Mouse (Mus musculus) liver, adult 2 months (tissue): Measurements from ENCODE around the gene Ptk7. TPM values are rescaled to one million over a fixed set of nuclear protein-coding genes. Genes with fewer than 3 reads are reported as not detected.

Experiments
- DNase-seq: peaks from one replicate; pipeline ENCODE4 v3.0.0-alpha.2; 2011; ENCODE audit warnings: low read depth, low spot score; ENCODE audit errors: extremely low read depth
- H3K27ac ChIP-seq: fragments of 200-500 bp; replicated peaks from 2 replicates; pipeline ENCODE4 v1.5.1; 2012; ENCODE audit warnings: low read depth, mild to moderate bottlenecking, control low read depth, inconsistent platforms, low read length; ENCODE audit not compliant: insufficient read depth
- H3K27me3 ChIP-seq: fragments of 200-500 bp; 2 replicates; pipeline ENCODE4 v1.6.1; 2012; ENCODE audit warnings: mild to moderate bottlenecking, moderate library complexity, low read length, inconsistent platforms; ENCODE audit not compliant: control insufficient read depth, insufficient read depth
- H3K36me3 ChIP-seq: fragments of 200-500 bp; 2 replicates; pipeline ENCODE4 v1.6.1; 2012; ENCODE audit warnings: low read length, inconsistent platforms; ENCODE audit not compliant: control insufficient read depth, insufficient read depth
- H3K4me1 ChIP-seq: fragments of 200-500 bp; 2 replicates; pipeline ENCODE4 v1.6.1; 2011; ENCODE audit warnings: low read length; ENCODE audit not compliant: control insufficient read depth, insufficient read depth
- H3K4me3 ChIP-seq: fragments of 200-500 bp; 2 replicates; pipeline ENCODE4 v1.5.1; 2011; ENCODE audit warnings: low read depth, mild to moderate bottlenecking, control low read depth, low read length, moderate library complexity; ENCODE audit not compliant: insufficient read depth
- H3K79me2 ChIP-seq: fragments of 200-500 bp; 2 replicates; pipeline ENCODE4 v1.6.1; 2012; ENCODE audit warnings: inconsistent platforms, mild to moderate bottlenecking, low read length, moderate library complexity; ENCODE audit not compliant: control insufficient read depth, insufficient read depth
- H3K9ac ChIP-seq: fragments of 200-500 bp; 2 replicates; pipeline ENCODE4 v1.6.1; 2012; ENCODE audit warnings: low read depth, mild to moderate bottlenecking, control low read depth, inconsistent platforms, low read length
- CTCF ChIP-seq: fragments of 200-500 bp; IDR thresholded peaks from 2 replicates; pipeline ENCODE4 v1.5.1; 2011; ENCODE audit warnings: low read depth, low read length, control low read depth
- POLR2A ChIP-seq: fragments of 200-500 bp; IDR thresholded peaks from 2 replicates; pipeline ENCODE4 v1.6.1; 2011; ENCODE audit warnings: low read length, control low read depth; ENCODE audit not compliant: insufficient read depth; ENCODE audit errors: extremely low read depth
- WGBS: fragments of 180-500 bp; shearing (Covaris S2); methylation state at CpG from one replicate; pipeline ENCODE4 v1.1.7; 2018; 5-methylcytosine and 5-hydroxymethylcytosine counted together
- polyA plus RNA-seq: library from polyadenylated mRNA; depleted of rRNA; stranded (reverse); fragments of >200 nt; gene quantifications from 2 replicates; pipeline ENCODE4 v1.2.3, GENCODE M21; 2012; rRNA removed
- total RNA-seq: library from RNA; depleted of rRNA; stranded (reverse); fragments of >200 nt; gene quantifications from 2 replicates; pipeline ENCODE4 v1.2.3, GENCODE M21; 2014; rRNA removed

Gene Ptk7
- total and polyA plus RNA-seq, 2 experiments, result 0.65 to 0.66 TPM

GRCm38 (mm10) chr17:46520385-46520979, 108.8 kb downstream of the Ptk7 start:
- H3K36me3 ChIP-seq, result no peaks in the 10 kb centered on the region
- no peak for DNase-seq
- H3K4me3 ChIP-seq, result peak overlapping the region; percentile 26; the same call in 1 of the 2 replicates
- H3K27me3 ChIP-seq, result no peaks in the 10 kb centered on the region
- H3K9ac ChIP-seq, result peak overlapping the region; percentile 26; the same call in 1 of the 2 replicates
- TF ChIP-seq CTCF, result no peak
- no peak for TF ChIP-seq POLR2A
- no peak overlapping the region for H3K27ac ChIP-seq
- 61% methylated on average over 25 of the region's 25 CpGs for WGBS
- no peaks in the 10 kb centered on the region for H3K4me1 ChIP-seq
- no peaks in the 10 kb centered on the region for H3K79me2 ChIP-seq

- Histone ChIP-seq H3K27ac (no peak overlapping the region), H3K9ac (no peak overlapping the region), H3K36me3 (no peaks in the 10 kb centered on the region), H3K4me3 (no peak overlapping the region), H3K79me2 (no peaks in the 10 kb centered on the region), H3K27me3 (no peaks in the 10 kb centered on the region), H3K4me1 (no peaks in the 10 kb centered on the region)
- DNase-seq, result no peak
- TF ChIP-seq CTCF (no peak), POLR2A (no peak)
- WGBS, result 81% methylated on average over 10 of the region's 10 CpGs
Measured at GRCm38 (mm10) chr17:46519971-46520370, 109.3 kb downstream of the Ptk7 start.

Other genes with a start within 250 kb of the Ptk7 start
- 6.0 and 6.9 TPM in 2 replicates for gene Zfp318, start 245.8 kb downstream of the Ptk7 start, total RNA-seq
- gene Zfp318, start 245.8 kb downstream of the Ptk7 start, polyA plus RNA-seq, result 6.0 and 8.3 TPM in 2 replicates
- not detected in 2 replicates for gene Crip3, start 200.6 kb downstream of the Ptk7 start, total RNA-seq
- gene Crip3, start 200.6 kb downstream of the Ptk7 start, polyA plus RNA-seq, result 0.70 and 1.4 TPM in 2 replicates
- gene Slc22a7, start 191.0 kb downstream of the Ptk7 start, total RNA-seq, result 10.3 and 27.9 TPM in 2 replicates
- gene Slc22a7, start 191.0 kb downstream of the Ptk7 start, polyA plus RNA-seq, result 46.8 and 47.9 TPM in 2 replicates
- 0.07 and 0.18 TPM in 2 replicates for gene Ttbk1, start 141.8 kb downstream of the Ptk7 start, total RNA-seq
- 0.15 and 0.22 TPM in 2 replicates for gene Ttbk1, start 141.8 kb downstream of the Ptk7 start, polyA plus RNA-seq
- 6.6 and 9.0 TPM in 2 replicates for gene Dnph1, start 132.8 kb downstream of the Ptk7 start, total RNA-seq
- 13.1 and 13.3 TPM in 2 replicates for gene Dnph1, start 132.8 kb downstream of the Ptk7 start, polyA plus RNA-seq
- gene Cul9, start 83.1 kb downstream of the Ptk7 start, total RNA-seq, result 4.1 and 5.1 TPM in 2 replicates
- gene Cul9, start 83.1 kb downstream of the Ptk7 start, polyA plus RNA-seq, result 5.7 and 10.1 TPM in 2 replicates
- 3.4 and 5.4 TPM in 2 replicates for gene Srf, start 73.3 kb downstream of the Ptk7 start, total RNA-seq
- 32.2 and 45.6 TPM in 2 replicates for gene Srf, start 73.3 kb downstream of the Ptk7 start, polyA plus RNA-seq
- 48.1 and 49.0 TPM in 2 replicates for gene Klc4, start 16.5 kb upstream of the Ptk7 start, total RNA-seq
- 46.6 and 55.5 TPM in 2 replicates for gene Klc4, start 16.5 kb upstream of the Ptk7 start, polyA plus RNA-seq
- gene Mrpl2, start 16.7 kb upstream of the Ptk7 start, total RNA-seq, result 58.5 and 71.1 TPM in 2 replicates
- gene Mrpl2, start 16.7 kb upstream of the Ptk7 start, polyA plus RNA-seq, result 95.1 and 97.3 TPM in 2 replicates
- gene Cul7, start 20.8 kb upstream of the Ptk7 start, total RNA-seq, result 5.0 and 5.4 TPM in 2 replicates
- gene Cul7, start 20.8 kb upstream of the Ptk7 start, polyA plus RNA-seq, result 5.6 and 7.1 TPM in 2 replicates
- gene Rrp36, start 44.8 kb upstream of the Ptk7 start, total RNA-seq, result 20.3 TPM in 2 replicates
- 31.6 and 33.5 TPM in 2 replicates for gene Rrp36, start 44.8 kb upstream of the Ptk7 start, polyA plus RNA-seq
- gene Mea1, start 49.3 kb upstream of the Ptk7 start, total RNA-seq, result 52.4 and 60.4 TPM in 2 replicates
- 55.2 and 65.9 TPM in 2 replicates for gene Mea1, start 49.3 kb upstream of the Ptk7 start, polyA plus RNA-seq
- 23.9 and 44.0 TPM in 2 replicates for gene Klhdc3, start 51.4 kb upstream of the Ptk7 start, total RNA-seq
- 68.8 and 74.6 TPM in 2 replicates for gene Klhdc3, start 51.4 kb upstream of the Ptk7 start, polyA plus RNA-seq
- 13.6 and 14.8 TPM in 2 replicates for gene Ppp2r5d, start 75.6 kb upstream of the Ptk7 start, total RNA-seq
- gene Ppp2r5d, start 75.6 kb upstream of the Ptk7 start, polyA plus RNA-seq, result 22.8 and 24.0 TPM in 2 replicates
- 39.5 and 46.4 TPM in 2 replicates for gene Pex6, start 82.0 kb upstream of the Ptk7 start, total RNA-seq
- gene Pex6, start 82.0 kb upstream of the Ptk7 start, polyA plus RNA-seq, result 94.8 and 104 TPM in 2 replicates
- gene Gnmt, start 99.7 kb upstream of the Ptk7 start, total RNA-seq, result 3,482 and 4,252 TPM in 2 replicates
- gene Gnmt, start 99.7 kb upstream of the Ptk7 start, polyA plus RNA-seq, result 4,950 and 5,107 TPM in 2 replicates
- gene Cnpy3, start 122.7 kb upstream of the Ptk7 start, total RNA-seq, result 28.5 and 28.6 TPM in 2 replicates
- 38.3 and 40.7 TPM in 2 replicates for gene Cnpy3, start 122.7 kb upstream of the Ptk7 start, polyA plus RNA-seq
- gene Ptcra, start 134.2 kb upstream of the Ptk7 start, total RNA-seq, result not detected in 2 replicates
- 0.06 TPM in 1 of 2 replicates, not detected in the other for gene Ptcra, start 134.2 kb upstream of the Ptk7 start, polyA plus RNA-seq
- gene 2310039H08Rik, start 143.1 kb upstream of the Ptk7 start, total RNA-seq, result 97.6 and 124 TPM in 2 replicates
- 167 and 185 TPM in 2 replicates for gene 2310039H08Rik, start 143.1 kb upstream of the Ptk7 start, polyA plus RNA-seq
- 41.2 and 43.6 TPM in 2 replicates for gene Rpl7l1, start 153.2 kb upstream of the Ptk7 start, total RNA-seq
- 21.6 and 24.6 TPM in 2 replicates for gene Rpl7l1, start 153.2 kb upstream of the Ptk7 start, polyA plus RNA-seq
- gene Bicral, start 229.0 kb upstream of the Ptk7 start, total RNA-seq, result 7.9 and 13.5 TPM in 2 replicates
- gene Bicral, start 229.0 kb upstream of the Ptk7 start, polyA plus RNA-seq, result 3.2 and 3.9 TPM in 2 replicates